Mouse (Mus musculus): ENCODE results near the gene Agap1. TPM values are rescaled to one million over a fixed set of nuclear protein-coding genes. Genes with fewer than 3 reads are reported as not detected.
A peak's percentile ranks its signal among the peaks of the same experiment; 100 is the strongest.

Agap1 gene
- polyA plus RNA-seq, 1 experiment from 2014 or later = 4.2 TPM

- peak overlapping the region; percentile 84 for H3K9ac ChIP-seq (ENCODE audit: low read length)
- H3K4me1 ChIP-seq (replicated peaks; ENCODE audit: control insufficient read depth, insufficient read depth) = peaks cover 6% of the 10 kb centered on the region
- H3K36me3 ChIP-seq (ENCODE audit: control insufficient read depth, insufficient read depth, low read length) = no peaks in the 10 kb centered on the region
- TF ChIP-seq EP300 (optimal IDR thresholded peaks at IDR 0.05) = no peak
- no peak for TF ChIP-seq CTCF (IDR thresholded peaks at IDR 0.05; ENCODE audit: low read depth)
- ATAC-seq (ENCODE audit: low FRiP score, low TSS enrichment) = no peak
- no peaks in the 10 kb centered on the region for H3K27me3 ChIP-seq (ENCODE audit: control insufficient read depth, insufficient read depth, low read length)
- H3K27ac ChIP-seq (replicated peaks) = no peak overlapping the region
- no peak for DNase-seq (ENCODE audit: low spot score)
- peak overlapping the region; percentile 94 for H3K4me2 ChIP-seq (replicated peaks; ENCODE audit: low read depth)
- H3K4me3 ChIP-seq (ENCODE audit: low read depth, low read length) = peak overlapping the region; percentile 84
- no peaks in the 10 kb centered on the region for H3K9me3 ChIP-seq (ENCODE audit: control insufficient read depth, low read length)
- WGBS = 32% methylated on average over 6 of the region's 6 CpGs
These were observed 940 bp upstream of the Agap1 start for GRCm38 (mm10) chr1:89453666-89454065.

- DNase-seq (ENCODE audit: low spot score) = peak; percentile 57
- Histone ChIP-seq H3K27me3 (ENCODE audit: control insufficient read depth, insufficient read depth, low read length) (no peaks in the 10 kb centered on the region), H3K4me3 (ENCODE audit: low read depth, low read length) (peak overlapping the region; percentile 84), H3K36me3 (ENCODE audit: control insufficient read depth, insufficient read depth, low read length) (no peaks in the 10 kb centered on the region), H3K27ac (replicated peaks) (peak overlapping the region; percentile 91), H3K9ac (ENCODE audit: low read length) (peak overlapping the region; percentile 84), H3K9me3 (ENCODE audit: control insufficient read depth, low read length) (no peaks in the 10 kb centered on the region), H3K4me2 (replicated peaks; ENCODE audit: low read depth) (peak overlapping the region; percentile 94), H3K4me1 (replicated peaks; ENCODE audit: control insufficient read depth, insufficient read depth) (peaks cover 6% of the 10 kb centered on the region)
- TF ChIP-seq EP300 (optimal IDR thresholded peaks at IDR 0.05) = no peak
- no peak for TF ChIP-seq CTCF (IDR thresholded peaks at IDR 0.05; ENCODE audit: low read depth)
- WGBS = under 1% methylated on average over 46 of the region's 51 CpGs
- no peak for ATAC-seq (ENCODE audit: low FRiP score, low TSS enrichment)
These were observed 950 bp downstream of the Agap1 start for GRCm38 (mm10) chr1:89455421-89456091.

- ATAC-seq (ENCODE audit: low FRiP score, low TSS enrichment) (no peak), DNase-seq (ENCODE audit: low spot score) (peak; percentile 36)
- no peak overlapping the region for H3K27ac ChIP-seq (replicated peaks)
- WGBS = 32% methylated on average over 5 of the region's 5 CpGs
- TF ChIP-seq EP300 (optimal IDR thresholded peaks at IDR 0.05) (no peak), CTCF (IDR thresholded peaks at IDR 0.05; ENCODE audit: low read depth) (peak; percentile 39)
- peak overlapping the region; percentile 84; the same call in 1 of the 2 replicates for H3K4me3 ChIP-seq (ENCODE audit: low read depth, low read length)
- peak overlapping the region; percentile 94 for H3K4me2 ChIP-seq (replicated peaks; ENCODE audit: low read depth)
- peaks cover 6% of the 10 kb centered on the region for H3K4me1 ChIP-seq (replicated peaks; ENCODE audit: control insufficient read depth, insufficient read depth)
- no peaks in the 10 kb centered on the region for H3K27me3 ChIP-seq (ENCODE audit: control insufficient read depth, insufficient read depth, low read length)
- H3K9ac ChIP-seq (ENCODE audit: low read length) = no peak overlapping the region; the same call in 1 of the 2 replicates
- H3K9me3 ChIP-seq (ENCODE audit: control insufficient read depth, low read length) = no peaks in the 10 kb centered on the region
- no peaks in the 10 kb centered on the region for H3K36me3 ChIP-seq (ENCODE audit: control insufficient read depth, insufficient read depth, low read length)
These were observed 1.9 kb downstream of the Agap1 start for GRCm38 (mm10) chr1:89456456-89456855.

GRCm38 (mm10) chr1:89457126-89458031 is 2.8 kb downstream of the Agap1 start:
- H3K27me3 ChIP-seq (ENCODE audit: control insufficient read depth, insufficient read depth, low read length) = no peaks in the 10 kb centered on the region
- ATAC-seq (ENCODE audit: low FRiP score, low TSS enrichment) (no peak), DNase-seq (ENCODE audit: low spot score) (no peak)
- H3K9me3 ChIP-seq (ENCODE audit: control insufficient read depth, low read length) = no peaks in the 10 kb centered on the region
- H3K4me2 ChIP-seq (replicated peaks; ENCODE audit: low read depth) = peak overlapping the region; percentile 94; the same call in 1 of the 2 replicates
- no peak overlapping the region for H3K9ac ChIP-seq (ENCODE audit: low read length)
- H3K36me3 ChIP-seq (ENCODE audit: control insufficient read depth, insufficient read depth, low read length) = no peaks in the 10 kb centered on the region
- peaks cover 6% of the 10 kb centered on the region for H3K4me1 ChIP-seq (replicated peaks; ENCODE audit: control insufficient read depth, insufficient read depth)
- no peak for TF ChIP-seq EP300 (optimal IDR thresholded peaks at IDR 0.05)
- no peak for TF ChIP-seq CTCF (IDR thresholded peaks at IDR 0.05; ENCODE audit: low read depth)
- H3K27ac ChIP-seq (replicated peaks) = no peak overlapping the region
- H3K4me3 ChIP-seq (ENCODE audit: low read depth, low read length) = no peak overlapping the region
- 74% methylated on average over 17 of the region's 17 CpGs for WGBS

DNA sequence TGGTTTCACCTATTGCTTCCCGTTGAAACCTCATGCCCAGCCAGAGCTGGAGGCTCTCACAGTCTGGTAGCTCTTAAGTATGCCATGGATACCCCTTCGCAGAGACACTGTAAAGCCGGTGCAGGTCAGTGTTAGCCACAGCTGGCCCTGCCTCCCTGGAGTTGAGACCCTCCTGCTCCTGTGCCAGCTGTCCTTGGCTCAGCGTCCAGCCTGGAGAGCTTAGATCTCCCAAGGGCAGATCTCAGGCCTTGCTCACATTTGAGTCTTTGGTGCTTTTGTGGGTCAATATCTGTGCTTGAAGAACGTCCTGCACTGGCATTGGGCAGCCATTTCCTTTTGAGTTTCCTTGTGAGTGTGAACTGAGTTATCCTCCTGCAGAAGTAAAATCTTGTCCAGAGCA is 7.3 kb downstream of the Agap1 start:
- Histone ChIP-seq H3K9ac (ENCODE audit: low read length) (no peak overlapping the region), H3K4me1 (replicated peaks; ENCODE audit: control insufficient read depth, insufficient read depth) (0 out of 2 replicates have a peak, but pooled peaks cover 1% of the 10 kb centered on the region), H3K9me3 (ENCODE audit: control insufficient read depth, low read length) (no peaks in the 10 kb centered on the region), H3K36me3 (ENCODE audit: control insufficient read depth, insufficient read depth, low read length) (no peaks in the 10 kb centered on the region), H3K27ac (replicated peaks) (no peak overlapping the region), H3K4me2 (replicated peaks; ENCODE audit: low read depth) (no peak overlapping the region), H3K27me3 (ENCODE audit: control insufficient read depth, insufficient read depth, low read length) (no peaks in the 10 kb centered on the region), H3K4me3 (ENCODE audit: low read depth, low read length) (no peak overlapping the region)
- TF ChIP-seq CTCF (IDR thresholded peaks at IDR 0.05; ENCODE audit: low read depth) = no peak
- TF ChIP-seq EP300 (optimal IDR thresholded peaks at IDR 0.05) = no peak
- ATAC-seq (ENCODE audit: low FRiP score, low TSS enrichment) (no peak), DNase-seq (ENCODE audit: low spot score) (no peak)
- WGBS = 73% methylated on average over 5 of the region's 5 CpGs

Measured in stomach, postnatal 0 days (tissue).